Mouse (Mus musculus) lung, postnatal 4 days (tissue): ENCODE results near the gene Krt87.

Experiments used
- DNase-seq, 2 experiments: peaks; one replicate each; pipeline ENCODE4 v3.0.0; 2021

The Krt87 gene

DNA sequence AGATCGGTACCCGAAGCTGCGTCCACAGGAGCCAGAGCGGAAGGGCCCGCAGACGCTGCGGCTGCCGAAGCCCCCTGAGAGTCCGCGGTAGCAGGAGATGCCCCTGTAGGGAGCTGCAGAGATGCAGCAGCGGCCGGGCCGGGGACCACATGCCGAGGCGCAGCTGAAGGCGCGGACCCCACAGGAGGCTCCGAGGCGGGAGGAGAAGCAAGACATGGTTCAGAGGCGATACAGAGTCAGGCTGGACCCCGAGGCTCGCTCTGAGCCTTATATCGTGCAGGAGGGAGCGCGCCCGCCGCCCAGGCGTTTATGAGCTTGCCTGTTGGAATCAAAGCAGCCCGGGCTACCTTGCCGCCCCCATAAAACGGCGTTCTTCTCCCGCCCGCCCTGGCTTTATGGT is at the start of gene Krt87:
Gene Krt87 (minus strand): TSS at position 250 of the 400 bp plus-strand sequence.
- no peak for DNase-seq

DNA sequence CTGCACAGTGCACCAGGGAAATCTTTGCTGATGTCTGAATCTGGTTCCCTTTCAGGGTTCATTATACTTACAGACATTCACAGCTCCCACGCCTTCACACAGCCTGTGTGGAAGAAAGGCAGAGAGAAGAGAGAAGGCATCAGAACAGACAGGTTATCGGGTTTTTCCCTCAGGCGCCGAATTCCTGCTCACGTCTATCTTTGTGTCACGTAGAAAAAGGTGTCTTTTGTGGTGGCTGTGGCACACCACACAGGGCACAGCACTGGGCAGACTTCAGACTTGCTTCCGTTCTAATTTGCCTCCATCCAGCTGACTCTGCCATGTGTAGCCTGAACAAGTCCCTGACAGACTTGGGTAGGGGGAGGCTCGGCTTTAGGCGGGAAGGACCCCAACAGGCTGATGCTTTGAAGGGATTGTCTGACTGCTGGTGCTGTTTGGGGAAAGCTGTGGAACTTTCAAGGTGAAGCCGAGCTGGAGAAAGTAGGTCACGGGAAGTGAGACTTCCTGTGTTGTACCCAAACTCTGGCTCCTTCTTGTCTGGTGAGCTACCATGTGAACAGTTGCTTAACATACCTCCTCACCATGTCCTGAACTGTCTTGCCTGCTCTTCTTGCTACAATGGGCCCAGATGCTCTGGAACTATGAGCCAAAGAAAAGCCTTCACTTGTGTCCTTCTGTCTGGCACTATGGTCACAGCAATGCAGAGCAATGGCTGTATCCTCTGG is 47.5 kb upstream of the Krt87 start:
- no peak for DNase-seq

DNA sequence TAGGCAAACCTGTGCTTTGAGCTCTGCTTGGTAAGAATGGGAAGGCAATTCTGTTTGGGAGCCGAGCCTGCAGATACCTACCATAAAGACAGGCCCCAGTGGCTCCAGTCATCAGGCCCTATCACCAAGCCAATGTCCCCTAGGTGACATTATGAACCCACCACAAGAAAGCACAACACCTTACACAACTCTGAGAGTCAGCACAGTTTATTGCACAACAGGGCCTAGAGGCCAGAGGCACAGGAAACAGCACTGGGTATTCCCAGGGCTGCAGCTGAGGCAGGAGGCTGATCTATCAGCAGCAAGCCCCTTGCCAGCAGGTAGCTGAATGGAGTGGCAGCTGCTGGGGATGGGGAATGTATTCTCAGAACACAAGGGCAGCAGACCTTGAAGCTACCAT is 46.3 kb upstream of the Krt87 start:
- no peak for DNase-seq

DNA sequence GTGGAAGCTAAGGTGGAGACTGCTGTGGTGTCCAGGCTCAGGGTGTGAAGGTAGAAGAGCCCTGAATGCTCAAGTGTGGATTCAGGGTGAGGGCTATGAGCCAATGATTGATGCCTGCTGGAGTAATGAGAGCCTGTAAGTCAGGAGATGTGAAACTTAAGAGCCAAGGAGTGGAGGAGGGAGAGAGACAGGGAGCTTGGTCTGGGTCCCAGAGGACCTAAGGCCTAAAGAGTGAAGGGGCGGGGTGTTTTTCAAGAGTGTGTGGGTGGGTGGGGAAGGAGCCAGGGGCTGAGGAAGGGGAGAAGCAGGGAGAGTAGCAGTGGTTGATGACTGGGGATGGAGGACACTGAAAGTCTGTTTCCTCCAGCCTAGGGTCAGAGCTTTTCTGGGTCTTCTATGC is 45.0 kb upstream of the Krt87 start:
- no peak for DNase-seq

DNA sequence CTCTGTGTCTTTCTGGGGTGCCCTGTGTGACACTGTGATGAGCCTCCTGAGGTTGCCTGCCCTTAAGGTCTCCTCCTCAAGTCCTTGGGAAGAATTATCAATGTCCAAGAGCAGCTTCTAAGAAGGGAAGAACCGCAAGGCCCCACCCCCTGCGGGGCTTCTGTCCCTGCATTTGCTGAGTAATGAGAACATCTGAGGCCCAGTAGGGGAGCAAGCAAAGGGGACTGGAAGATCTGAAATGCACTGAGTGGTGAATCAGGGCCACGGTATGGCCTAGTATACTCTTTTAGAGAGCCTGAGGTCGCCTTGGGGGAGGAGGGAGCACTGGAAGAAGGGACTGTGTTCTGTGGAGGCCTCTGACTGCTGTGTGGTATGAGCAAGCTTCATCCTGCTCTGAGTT is 43.5 kb upstream of the Krt87 start:
- no peak for DNase-seq

DNA sequence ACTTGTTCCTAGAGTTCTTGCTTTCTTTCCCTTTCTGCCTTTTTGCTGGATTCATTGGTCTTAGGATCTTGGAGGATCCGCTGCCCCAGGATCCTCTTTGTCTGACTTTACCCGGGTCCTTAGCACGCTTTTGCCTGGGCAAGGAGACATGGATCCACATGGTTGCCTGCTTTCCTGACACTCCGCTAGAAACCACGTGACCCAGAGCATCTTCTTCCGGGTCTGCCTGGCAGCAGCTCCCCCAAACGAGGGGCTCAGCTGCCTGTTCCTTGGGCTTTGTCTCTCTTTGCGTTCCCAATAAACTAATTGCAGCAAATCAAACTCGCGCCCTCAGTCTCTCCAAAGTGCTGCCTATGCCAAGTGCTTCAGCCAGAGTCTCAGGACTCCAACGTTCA is 41.1 kb upstream of the Krt87 start:
- no peak for DNase-seq

DNA sequence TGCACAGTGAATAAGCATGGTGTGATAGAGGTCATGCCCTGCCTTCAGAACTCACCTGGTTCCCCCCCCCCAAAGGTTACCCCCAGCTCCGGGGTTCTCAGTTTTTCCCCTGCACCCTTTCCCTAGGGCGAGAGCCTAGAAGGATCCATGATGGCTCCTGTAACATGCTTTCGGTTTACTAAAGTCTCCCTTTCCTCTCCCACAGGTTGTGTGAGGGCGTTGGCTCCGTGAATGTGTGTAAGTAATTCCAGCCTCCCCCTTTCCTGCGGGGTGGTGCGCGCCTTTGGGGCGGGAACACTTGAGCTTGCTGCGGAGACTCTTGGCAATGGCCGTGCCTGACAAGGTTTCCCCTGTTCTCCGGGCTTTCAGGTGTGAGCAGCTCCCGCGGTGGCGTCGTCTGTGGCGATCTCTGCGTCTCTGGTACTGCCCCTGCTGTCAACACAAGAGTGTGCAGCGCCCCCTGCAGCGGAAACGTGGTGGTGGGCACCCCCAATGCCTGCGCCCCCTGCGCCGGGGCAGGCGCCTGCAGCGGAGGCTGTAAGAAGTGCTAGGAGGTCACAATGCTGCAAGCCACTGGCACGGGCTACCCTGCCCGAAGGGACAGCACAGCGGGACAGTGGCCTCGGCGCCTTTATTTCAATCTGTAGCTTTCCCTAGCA is 40.5 kb upstream of the Krt87 start:
- DNase-seq: peak; percentile 66 to 75

DNA sequence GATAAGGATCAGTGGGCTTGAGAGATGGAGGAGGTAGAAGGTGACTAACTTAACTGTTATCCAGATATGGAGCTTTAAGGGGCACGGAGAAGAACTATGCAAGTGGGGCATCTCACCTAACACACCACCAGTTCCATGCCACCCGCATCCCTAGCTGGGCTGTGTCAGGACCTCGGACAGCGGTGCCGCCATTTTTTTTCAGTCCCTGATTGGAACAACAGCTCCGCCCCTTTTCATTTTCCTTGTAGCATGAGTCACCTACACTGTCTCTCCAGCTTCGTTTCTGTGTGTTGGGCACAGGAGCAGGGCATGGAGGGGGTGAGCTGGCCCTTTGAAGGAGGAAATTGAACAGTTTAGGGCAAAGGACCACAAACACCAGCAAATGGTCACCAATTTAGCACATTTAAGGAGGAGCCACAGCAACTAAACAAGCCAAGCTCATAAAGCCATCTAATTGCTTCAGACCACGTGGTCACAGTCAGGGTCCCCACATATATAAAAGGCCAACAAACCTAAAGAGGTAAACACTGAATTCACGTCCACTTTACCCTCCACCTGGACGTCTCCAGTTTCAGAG is 34.4 kb upstream of the Krt87 start, which contains the start of gene Krt86:
Gene Krt86 (plus strand): TSS at position 527 of the 577 bp plus-strand sequence.
- peak in 1 of 2 experiments; percentile 49 for DNase-seq

DNA sequence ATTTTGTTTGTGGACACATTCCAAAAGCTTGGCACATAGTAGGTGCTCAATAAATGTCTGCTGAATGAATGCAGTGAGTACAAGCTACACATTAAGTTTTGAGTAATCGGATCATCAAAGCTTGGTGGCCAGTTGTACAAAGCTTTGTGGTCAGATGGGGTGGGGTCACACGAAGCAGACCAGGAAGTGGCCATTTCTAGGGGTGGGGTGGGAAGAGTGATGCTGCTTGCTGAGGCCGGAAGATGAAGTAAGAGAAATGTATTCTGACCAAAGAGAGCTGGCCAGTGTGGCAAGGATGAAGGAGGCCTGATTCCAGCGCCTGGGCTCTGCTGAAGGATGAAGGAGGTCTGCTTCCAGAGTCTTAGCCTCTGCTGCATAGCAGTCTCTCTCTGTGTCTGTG is 30.5 kb upstream of the Krt87 start:
- DNase-seq: no peak

DNA sequence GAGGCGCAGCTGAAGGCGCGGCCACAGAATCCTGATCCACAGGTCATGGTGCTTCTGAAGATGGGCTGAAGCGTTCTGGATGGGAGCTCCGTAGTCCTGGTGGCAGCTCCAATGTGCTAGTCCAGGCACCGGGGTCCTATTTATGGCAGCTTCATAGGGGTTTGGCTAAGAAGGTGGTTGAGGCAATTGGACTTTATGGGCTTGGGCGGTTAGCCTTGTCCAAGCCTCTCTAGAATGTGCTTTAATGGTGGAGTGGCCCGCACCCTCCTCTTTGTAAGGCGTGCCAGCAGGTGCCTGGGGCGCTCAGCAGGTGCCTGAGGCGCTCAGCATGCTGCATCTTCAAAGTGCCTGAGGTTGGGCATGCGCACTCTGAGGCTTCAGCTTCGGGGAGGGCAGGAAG is 25.0 kb upstream of the Krt87 start, which contains the start of gene Krt81:
Gene Krt81 (minus strand): TSS at position 101 of the 400 bp plus-strand sequence.
- no peak for DNase-seq

DNA sequence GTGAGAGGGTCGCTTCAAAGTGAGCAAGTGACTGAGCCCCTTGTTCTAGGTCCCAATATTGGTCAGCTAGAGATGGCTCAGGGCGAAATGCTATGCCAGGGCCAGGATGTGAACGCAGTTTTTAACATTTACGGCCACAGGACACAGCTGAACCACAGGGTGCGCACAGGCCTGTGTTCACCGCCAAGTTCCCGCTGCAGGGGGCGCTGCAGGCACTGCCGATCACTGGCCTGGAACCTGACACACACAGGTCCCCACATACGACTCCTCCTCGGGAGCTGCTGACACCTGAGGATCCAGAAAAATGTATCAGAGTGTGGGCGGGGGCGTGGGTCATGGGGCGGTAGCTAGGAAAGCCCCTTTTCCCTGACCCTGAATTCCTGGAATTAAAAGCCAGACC is 20.7 kb upstream of the Krt87 start:
- DNase-seq: no peak

DNA sequence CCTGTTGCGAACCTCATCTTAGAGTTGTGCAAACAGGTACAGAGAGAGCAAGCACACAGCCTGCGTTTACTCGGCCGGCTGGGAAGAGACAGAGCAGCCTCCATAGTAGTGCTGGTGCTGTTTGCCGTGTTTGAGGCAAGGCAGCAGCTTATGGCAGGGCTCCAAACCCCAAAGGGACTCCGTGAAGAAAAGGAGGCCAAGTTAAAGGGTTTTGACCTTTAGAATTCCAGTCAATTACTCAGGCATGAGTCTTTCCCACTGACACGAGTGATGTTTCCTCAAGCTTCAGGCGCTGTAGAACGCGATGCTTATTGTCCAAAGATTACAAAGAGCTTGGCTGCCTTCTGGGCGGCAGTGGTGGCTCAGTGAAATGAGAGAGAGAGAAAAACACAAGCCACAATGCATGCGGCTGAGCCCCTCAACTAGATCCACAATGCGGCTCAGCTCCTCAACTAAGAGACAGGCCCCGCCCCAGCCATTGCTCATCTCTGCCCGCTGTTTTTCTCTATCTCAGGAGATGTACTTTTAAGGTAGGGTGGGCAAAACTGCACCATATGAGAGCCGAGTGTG is 19.8 kb upstream of the Krt87 start:
- DNase-seq: no peak

DNA sequence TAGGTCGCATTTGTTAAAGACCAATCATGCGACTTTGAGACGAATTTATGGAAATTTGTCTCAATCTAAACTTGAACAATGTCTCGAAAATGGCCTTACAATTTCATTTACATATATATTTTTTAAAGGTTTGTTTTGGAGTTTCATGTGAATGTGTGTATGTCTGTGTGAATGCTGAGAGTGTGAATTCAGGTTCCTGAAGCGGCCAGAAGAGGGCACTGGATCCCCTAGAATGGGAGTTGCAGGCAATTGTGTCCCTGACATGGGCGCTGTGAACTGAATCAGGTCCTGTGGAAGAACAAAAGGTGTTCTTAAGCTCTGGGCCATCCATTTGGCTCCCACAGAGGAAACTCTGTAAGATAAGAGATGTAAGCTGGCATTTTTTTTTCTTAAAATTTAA is 17.3 kb upstream of the Krt87 start:
- DNase-seq: no peak

DNA sequence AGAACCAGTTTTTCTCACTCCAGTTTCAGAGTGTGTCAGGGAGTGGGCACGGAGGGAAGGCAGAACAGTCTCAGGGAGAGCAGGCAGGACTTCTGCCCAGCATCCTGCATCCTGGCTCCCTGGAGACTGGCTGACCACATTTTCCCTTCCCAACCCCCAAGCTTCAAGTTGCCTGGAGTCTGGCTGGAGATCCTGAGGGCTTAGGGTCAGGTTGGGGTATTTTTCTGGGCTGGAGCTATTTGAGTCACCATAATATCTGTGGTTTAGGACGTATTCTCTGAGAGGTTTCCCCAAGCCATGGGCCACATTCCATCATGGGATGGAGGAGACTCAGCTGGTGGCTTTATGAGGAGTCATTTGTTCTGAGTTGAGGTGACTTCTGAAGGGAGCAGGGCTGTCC is 16.7 kb upstream of the Krt87 start:
- DNase-seq: no peak

DNA sequence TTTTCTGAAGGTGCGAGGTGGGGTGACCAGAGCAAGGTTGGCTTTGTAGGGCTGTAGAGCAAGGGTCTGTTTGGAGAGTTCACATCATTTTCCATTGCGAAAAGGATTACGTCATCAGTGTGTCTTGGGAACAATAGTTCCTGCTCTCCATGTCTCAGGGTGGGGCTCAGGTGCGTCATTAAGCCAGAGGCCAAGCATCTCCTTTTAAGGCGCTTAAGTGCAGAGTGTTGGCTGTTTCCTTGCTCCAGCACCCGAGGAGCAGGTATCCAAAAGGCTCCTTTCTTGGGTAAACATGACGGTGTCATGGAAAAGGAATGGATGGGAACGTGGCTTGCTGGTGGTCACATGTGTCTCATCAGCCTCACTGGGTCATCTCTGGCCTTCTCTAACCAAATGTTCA is 16.2 kb upstream of the Krt87 start:
- DNase-seq: no peak

DNA sequence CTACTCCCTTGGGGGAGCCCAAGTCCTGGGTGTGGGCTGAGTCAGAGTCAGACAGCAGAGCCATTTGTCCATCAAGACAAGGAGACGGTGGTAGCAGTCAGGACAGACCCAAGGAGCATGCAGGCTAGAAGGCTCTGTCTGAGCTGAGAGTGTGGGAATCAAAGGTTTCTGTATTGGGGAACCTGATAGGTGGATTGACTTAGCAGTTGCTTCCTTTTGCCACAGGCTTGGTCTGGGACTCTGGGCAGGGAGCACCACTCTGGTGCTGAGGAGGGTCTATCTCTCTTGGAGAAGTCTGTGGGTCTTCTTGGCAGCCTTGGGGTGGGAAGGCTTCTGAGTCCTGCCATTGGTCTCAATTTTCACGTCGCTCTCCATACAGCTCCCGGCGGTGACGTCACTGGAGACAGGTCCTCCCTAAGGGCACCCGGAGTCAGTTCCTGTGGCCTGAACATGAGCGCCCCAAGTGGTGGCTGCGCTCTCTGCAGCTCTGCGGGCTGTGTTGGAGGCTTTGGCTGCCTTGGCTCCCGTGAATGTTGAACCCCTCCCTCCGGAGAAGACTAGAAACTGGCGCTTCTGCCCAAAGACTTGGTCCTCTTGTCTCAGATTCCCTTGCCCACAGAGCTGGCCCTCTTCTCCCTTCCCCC is 14.6 kb upstream of the Krt87 start:
- peak; percentile 82 to 87 for DNase-seq

DNA sequence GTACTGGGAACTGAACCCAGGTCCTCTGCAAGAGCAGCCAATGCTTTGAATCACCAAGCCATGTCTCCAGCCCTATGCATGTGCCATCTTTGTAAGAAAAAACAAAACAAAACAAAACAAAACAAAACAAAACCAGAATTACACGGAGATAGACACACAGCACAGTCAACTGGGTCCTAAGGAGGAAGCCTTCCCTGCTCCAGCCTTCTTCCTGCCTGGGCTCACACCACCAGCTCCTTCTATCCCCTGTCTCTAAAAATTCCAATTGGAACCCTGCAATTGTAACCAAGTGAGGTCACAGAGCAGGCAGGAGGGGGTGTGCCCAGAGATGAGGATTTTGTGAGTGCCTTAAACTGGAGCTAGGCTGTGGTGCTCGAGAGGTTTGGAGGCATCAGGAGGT is 8.8 kb upstream of the Krt87 start, which contains the start of gene Krt88:
Gene Krt88 (plus strand): TSS at position 301 of the 400 bp plus-strand sequence.
- no peak for DNase-seq

DNA sequence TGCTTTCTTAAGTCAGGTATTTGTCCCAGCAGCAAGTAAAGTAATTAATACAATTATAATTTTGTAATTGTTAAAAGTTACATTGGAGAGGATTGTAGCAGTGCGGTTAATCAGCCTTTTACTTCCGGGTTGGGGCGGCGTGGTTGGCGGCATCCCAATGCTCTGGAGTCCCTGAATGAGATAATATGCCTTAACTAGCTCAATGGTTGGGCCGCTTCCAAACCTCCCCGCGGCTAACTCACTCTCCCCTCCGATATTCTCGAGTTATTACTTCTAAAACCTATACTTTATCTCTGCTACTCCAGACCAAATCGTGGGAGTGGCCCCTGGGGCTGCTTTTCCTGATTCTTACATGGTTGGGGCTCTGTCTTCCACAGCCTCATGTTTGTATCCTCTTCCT is 8.0 kb upstream of the Krt87 start:
- no peak for DNase-seq

DNA sequence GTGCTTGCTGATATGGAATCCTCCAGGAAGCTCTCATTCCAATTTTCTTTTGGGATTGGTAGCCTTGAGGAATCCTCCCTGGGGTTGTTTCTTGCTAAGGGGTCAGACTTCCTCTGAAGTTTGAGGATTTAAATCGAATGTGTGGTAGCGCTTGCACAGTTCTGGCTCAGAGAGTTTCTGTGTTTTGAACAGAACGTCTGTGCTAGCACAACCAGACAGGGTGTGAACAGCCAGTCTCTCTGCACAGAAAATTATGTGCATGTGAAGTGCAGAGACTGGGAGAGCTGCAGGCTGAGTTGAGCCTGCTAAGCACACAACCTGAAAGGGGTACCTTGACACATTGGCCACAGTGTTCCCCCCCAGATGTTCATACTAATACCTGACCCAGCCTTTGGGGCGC is 2.2 kb upstream of the Krt87 start:
- DNase-seq: no peak

DNA sequence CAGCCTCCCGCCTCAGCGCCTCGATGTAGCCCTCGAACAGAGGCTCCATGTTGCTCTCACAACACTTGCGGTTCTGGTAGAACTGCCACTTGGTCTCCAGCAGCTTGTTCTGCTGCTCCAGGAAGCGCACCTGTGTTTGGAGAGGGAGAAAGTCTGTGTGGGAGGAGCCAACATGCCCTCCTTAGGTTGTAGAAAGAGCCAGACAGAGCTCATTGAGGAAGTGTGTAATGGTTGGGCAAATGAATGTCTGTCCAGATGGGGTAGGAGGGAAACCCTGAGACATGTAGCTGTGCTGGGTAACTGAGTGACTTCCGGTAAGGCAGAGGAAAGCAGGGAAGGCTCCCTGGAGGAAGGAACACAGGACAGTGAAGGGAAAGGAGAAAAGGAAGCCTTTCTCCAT is 2.0 kb downstream of the Krt87 start:
- no peak for DNase-seq

DNA sequence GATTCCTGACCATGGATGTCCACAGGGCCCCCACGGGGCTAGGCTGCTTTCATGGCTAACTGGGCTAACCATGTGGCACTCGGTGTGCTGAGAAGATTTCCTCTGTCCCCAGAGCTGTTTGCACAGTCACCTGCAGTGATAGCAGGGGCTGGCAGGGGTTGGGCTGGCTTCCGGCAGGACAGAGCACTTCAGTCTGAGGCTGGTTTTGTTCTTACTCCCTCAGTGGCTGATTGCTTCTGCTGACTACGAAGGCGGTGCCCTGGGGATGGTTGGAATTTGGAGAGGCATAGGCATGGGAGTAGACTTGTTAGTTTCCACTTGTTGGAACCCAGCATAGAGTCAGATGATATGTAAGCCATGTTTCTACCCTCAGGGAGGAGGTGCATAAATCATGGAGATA is 13.7 kb downstream of the Krt87 start:
- peak; percentile 41 to 67 for DNase-seq

DNA sequence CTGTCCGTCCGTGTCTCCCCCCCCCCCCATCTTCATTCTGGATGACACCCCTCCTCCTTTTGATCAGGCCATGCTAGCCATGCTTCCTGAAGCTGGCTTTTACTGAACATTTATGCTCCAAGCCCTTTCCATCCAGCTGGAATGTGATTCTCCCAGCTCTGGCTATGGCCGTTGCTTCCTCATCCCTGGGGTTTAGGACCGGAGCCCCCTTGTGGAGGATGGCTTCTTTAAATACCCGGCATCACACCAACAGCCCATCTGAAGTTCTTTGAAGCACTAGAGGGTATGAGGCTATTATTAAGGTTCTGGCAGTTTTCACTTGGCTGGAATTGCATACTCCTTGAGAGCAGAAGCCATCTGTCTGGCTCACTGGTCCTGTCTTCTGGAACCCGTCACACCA is 17.7 kb downstream of the Krt87 start:
- peak in 1 of 2 experiments; percentile 40 for DNase-seq

DNA sequence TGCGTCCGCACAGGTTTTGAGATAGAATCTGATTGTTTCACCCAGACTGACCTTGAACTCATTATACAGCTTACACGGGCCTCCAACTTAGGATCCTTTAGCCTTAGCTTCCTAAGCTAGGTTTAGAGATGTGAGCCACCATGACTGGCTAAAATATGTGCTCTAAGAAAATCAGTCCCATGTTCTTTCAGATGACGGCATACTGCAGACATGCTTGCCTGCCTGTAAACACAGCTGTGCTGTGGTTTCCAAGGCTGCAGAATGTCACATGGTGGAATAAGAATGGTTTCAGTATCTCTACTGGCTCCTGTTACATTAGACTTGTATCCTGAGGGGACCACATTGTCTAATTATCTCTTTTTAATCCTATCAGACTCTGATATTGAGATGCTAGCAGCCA is 19.7 kb downstream of the Krt87 start:
- DNase-seq: no peak
